Mouse (Mus musculus) 416B (cell line): ENCODE data around the gene Atg10.

Source experiments
- DNase-seq: peaks from one replicate; pipeline ENCODE4 v3.0.0; 2011; ENCODE audit warnings: low read depth

Gene Atg10

DNA sequence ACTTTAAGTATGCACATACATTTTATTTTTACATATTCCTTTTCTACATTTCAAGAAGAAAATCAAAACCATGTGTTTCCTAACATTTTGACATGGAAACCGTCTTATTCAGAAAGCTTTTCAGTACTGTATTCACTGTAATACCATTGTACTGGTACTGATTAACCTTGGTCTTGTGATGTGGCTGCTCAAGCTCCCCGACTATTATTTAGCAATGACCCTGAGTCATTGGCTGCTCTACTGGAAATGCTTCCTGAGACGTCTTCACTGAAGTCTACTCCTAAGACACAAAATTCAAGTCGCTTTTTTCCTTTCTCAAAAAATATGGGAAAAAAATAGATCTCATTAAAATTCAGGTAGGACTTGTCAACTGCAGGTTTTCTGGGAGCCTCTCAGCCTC, 105.6 kb downstream of the Atg10 start:
- no peak for DNase-seq

DNA sequence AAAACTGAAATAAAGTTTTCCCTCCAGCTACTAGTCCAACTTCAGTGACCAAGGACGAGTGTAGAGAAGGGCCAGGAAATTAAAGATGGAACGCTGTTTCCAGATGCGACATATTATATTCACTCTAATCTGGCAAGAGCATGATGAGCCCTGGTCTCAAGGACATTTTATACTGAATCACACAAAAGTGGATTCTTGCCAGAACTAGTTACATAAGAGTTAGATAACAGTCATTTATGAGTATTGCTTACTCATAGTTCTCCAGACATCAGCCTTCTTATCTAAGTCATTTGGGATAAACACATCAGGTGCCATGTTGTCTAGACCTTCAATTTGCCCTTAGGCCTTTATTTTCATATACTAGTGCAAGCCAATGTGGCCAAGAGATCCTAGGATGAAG, 108.9 kb downstream of the Atg10 start:
- peak; percentile 35 for DNase-seq

DNA sequence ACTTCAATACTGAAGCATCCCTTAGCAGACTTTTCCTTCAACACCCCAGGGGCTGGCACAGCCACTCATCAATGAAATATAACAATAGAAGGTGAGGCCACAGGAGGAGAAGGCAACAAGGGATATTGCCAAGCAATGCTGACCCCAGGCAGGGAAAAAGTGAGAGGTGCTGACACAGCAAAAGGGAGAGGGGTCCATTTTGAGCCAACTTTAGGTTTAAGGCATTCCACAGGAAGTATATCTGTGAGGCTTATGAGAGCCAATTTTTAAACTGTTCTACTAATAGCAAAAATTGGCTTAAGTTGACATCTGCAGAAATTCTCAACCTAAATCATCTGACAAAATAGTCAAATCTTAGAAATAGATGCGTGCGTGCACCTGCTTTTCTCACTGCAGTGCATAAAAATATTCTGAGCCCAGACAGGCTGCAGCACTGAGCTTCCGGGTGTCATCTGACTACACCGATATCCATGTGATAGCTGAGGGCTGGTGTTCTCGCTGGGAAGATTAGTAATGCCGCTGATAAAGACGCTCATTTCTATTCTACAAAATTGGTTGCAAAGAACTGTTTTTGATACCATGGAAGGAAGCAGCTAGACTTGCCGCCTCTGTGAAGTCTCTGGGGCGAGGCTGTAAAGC, 116.3 kb downstream of the Atg10 start:
- no peak for DNase-seq

GRCm38 (mm10) chr13:91102238-91102637, 121.5 kb downstream of the Atg10 start:
- peak; percentile 32 for DNase-seq

GRCm38 (mm10) chr13:91100417-91100816, 123.4 kb downstream of the Atg10 start:
- DNase-seq = no peak

DNA sequence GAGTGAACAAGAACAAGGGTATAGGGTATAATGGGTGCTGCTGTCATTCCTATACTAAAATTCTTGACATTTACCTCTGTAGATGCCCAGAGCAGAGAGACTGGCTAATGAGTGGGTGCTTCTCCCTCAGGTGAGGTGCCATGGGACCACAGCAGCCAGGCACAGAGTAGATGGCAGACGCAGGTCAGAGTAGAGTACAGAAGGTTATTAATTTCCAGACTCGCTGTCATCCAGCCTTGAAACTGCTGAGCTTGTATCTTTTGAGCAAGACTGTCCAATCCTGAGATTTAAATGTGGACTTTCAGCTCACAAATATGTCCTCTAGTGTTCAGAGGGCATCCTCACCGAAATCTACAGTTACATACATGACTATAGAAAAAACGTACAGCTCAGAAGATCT, 128.9 kb downstream of the Atg10 start:
- no peak for DNase-seq

DNA sequence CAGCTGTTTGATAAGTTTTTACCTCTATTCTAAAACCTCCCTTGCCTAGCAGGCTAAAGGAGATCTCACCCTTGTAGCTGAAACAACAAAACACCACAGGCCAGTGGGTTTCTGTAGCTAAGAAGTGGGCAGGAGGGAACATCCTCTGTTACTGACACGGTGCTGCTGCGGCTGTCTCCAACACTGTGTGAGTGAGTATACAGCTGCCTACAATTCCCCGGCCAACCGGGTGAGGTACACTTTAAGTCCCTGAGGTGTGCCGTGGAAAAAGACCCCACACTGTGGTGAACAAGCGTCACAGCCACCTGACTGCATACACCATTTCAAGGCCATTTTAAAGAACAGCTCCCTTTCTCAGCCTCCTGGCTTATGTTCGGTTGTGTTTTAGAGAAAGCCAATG, 129.6 kb downstream of the Atg10 start:
- no peak for DNase-seq

DNA sequence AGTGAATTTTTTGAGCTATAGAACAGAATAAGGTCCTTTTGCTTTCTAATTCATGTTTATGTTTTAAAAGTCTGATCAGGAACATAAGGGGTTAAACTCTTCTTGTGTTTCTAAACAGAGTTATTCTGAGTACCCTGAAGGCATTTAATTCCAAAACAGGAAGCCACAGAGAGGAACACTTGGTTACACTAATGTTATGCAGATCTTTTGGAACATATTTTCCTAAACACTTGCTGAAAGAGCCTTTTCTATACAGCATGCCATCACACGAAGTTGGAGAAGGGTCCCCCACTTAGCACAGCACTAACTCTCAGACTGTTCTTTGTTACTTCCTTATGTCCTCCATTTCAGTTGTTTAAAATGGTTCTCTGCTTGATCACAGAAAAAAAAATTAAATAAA, 130.2 kb downstream of the Atg10 start:
- peak; percentile 58 for DNase-seq

- peak; percentile 64 for DNase-seq
These were observed 130.6 kb downstream of the Atg10 start for GRCm38 (mm10) chr13:91093162-91093561.

- peak; percentile 37 for DNase-seq
These were observed 132.0 kb downstream of the Atg10 start for GRCm38 (mm10) chr13:91091731-91092190.

DNA sequence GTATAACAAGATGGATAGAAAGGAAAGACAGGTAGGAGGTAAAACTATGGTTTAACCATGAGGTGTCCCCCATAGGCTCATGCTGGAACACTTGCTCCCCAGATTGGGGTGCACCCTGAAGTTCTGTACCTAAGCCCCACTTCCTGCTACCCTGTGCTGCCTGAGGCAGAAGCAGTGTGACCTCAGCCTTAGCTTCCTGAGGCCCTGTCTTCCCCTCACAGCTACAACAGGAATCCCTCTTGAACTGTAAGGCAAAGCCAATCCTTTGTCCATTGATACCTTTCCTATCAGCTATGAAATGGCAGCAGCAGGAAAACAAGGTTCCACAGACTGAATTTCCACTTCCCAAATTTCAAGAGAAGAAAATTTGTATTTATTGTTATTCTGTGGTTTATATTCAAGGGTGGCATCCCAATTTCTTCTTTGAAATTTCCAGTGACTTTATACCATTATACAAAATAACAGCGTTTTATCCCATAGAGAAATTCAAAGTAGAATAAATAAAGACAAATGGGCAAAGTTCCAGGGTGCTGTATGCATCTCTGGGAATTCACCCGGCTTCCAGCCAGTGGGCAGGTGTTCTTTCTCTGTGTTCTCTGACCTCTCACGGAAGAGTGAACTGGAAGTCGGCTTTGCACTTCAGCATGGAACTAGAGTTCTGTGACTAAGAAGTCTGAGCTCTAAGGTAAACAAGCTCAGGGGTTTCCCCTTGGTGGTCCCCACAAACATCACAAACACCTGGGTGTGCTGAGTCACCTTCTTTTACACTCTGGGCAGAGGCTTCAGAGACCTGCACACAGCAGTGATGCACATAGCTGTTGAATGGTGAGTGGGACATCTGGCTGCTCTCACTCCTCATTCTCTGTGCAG, 132.7 kb downstream of the Atg10 start:
- no peak for DNase-seq

DNA sequence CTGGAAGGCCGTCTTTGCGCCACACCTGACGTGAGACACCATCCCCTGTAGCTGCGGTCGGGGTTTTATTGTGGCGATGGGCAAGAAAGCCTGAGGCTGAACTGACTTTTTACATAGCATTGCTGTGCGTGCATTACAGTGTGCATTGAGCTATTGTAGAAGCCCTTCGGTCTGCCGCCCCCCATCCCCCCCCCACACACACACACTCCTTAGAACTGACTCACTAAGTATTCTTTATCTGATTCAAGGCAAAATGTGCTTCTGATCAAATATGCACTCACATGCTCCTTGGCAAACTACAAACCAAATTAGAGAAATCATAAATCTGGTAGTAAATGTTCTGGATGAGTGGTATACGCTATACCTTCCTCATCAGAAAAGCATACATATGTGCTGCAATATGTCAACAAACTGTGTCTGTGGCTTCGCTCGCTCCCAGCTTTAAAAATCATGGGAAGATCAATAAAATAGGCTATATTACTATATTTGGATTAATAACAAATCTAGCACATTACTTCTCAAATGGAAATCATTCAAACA, 137.3 kb downstream of the Atg10 start:
- no peak for DNase-seq

GRCm38 (mm10) chr13:91072351-91072750, 151.4 kb downstream of the Atg10 start:
- no peak for DNase-seq

GRCm38 (mm10) chr13:91060871-91061270, 162.9 kb downstream of the Atg10 start:
- DNase-seq = no peak

- DNase-seq = no peak
These were observed 175.6 kb downstream of the Atg10 start for GRCm38 (mm10) chr13:91048171-91048570.

DNA sequence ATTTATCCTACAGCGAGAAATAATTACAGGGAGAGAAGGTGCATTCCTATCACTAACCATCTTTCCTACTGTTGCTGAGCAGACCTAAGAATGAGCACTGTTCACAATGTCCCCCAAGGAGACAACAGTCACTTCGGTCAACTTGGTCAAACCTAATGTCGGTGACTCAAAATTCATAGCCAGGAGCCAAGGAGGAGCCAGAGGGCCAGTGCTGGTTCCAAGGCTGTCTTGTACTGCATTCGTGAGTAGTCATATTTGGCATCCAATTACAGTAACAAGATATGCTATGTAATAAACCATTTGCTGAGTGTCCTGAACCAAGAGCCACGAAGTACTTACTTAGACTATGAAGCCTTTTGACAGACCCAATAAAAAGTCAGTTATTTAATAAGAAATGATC, 176.9 kb downstream of the Atg10 start:
- DNase-seq = no peak

DNA sequence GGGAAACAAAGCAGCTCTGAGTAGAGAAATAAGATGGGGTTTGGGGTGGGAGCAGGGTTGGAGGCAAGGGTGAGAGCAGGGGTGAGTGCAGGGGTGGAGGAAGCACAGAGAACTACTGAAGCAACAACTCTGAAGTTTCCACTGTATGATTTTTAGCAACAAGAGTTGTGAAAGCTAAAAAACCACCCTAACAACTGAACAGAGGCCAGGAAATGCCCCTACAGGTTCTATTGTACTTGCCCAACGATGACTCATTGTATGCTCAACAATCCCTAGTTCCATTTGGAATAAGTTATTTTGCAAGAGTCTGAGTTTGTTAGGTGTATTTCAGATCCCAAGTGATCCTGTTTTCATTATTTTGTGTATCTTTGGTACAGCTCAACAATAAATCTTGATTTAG, 182.5 kb downstream of the Atg10 start:
- peak; percentile 75 for DNase-seq

GRCm38 (mm10) chr13:91040421-91040820, 183.3 kb downstream of the Atg10 start:
- no peak for DNase-seq

- DNase-seq = peak; percentile 7
These were observed 184.5 kb downstream of the Atg10 start for GRCm38 (mm10) chr13:91039201-91039807.

DNA sequence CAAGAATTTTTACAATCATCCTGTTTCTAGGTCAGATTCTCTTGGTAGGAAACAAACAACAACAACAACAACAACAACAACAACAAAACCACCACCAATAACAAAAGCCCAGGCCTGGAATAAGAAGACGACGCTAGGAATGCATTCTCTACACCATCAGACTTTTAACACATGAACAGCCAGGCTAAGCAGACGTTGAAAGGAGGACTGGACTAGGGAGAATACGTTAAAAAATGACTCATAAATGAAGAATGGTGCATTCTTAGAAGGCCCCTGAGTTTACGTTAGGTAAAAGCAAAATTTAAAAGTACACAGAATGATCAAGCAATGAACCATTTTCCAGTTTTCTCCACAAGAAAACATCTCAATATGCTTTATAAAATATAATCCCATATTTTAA, 185.1 kb downstream of the Atg10 start:
- DNase-seq = no peak

DNA sequence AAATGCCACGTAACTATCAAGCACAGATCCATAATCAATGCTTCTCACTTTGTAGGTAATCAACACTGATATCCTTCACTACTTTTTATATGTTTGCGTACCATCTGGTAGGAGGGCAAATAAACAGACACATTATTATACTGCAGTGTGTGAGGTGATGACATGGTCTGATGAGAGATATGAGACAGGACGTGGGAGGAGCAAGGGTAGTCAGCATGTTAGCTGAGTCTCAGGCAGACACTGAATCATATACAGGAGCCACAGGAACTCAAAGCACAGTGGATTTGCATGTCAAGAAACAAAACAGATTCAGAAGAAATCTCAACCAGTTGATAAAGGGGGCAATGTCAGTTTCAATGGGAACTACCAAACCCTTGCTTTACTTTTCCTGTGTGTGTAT, 185.7 kb downstream of the Atg10 start:
- peak; percentile 38 for DNase-seq

DNA sequence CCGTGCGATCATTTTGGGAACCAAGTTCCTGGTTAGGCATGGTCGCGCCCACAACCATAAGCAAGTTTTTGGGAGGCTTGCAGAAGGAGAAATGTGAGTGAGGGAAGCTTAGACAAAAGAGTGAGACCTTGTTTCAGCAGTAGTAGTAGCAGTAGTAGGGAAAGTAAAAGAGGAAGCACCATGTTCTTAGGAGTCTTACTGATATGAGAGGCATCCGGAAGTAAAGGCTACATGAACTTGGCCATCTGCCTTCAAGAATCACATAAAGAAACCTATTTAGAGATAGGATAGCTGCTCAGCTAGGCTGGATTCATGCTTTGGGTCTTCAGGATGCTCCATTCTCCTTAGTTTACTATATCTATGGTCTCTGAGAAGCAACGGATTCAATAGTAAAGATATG, 186.4 kb downstream of the Atg10 start:
- DNase-seq = no peak

DNA sequence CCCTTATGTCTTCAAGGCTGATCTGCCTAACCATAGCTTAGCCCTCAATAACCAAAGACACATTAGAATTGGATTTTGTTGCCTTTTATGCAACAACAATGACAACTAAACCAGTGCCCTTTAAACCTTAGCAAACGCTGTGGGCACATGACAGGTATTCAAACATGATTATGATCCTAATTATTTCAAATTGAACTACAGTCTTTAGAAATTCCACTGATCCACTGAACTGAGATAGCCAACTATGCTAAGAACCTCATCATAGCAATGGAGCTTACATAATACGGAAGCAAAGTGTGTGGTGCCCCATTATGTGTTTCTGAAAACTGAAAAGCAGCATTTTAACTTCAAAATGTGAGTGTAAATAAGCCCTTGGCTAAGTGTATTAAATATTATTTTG, 191.9 kb downstream of the Atg10 start:
- DNase-seq = no peak
